Mouse (Mus musculus): ENCODE measurements at regions not wholly inside any gene's neighbourhood (a gene's known extent, or its start where the extent isn't known, plus 50 kb on each side); places are given as distances from the start of the nearest gene placed in this dataset.

DNA sequence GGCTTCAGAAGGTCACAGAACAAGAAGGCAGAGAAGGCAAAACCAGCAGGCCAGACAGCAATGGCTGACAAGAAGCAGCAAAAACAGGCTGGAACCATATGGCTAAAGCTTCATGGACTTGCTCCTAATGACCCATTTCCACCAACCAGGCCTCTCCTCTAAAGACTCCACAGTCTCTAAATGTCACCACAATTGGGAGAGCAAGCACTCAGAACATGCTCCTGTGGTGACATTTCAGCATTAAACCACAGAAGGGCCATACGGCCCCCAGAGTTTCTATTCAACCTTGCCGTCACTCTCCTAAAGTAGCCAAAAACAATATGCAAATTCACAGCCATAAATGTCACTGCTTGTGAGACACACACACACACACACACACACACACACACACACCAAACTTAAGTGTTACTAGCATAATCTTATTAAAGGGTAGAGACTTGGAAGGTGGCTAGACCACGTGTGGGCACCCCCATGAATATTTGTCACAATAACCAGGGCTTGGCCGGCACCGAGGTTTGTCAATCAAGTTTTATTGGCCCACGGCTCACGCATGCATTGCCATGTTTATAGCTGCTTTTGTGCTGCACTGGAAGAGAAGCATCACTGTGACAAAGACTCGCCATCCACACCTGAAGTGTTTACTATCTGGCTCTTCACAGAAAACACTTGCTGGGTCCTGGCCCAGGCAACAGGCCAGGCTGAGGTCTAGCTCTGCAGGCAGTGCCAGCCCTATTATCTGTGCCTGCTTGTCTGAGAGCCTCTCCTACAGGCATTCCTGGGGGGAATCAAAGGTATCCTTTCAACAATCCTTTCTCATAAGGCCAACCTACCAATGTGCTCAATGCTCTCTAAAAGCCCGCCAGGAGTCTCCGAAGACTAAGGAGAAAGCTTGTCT, 75.6 kb upstream of the Dap start:
- H3K9me3 ChIP-seq (replicated peaks; ENCODE audit: low read length): no peaks in the 10 kb centered on the region
- WGBS: 74% methylated on average over 10 of the region's 10 CpGs
- DNase-seq (ENCODE audit: low spot score): no peak
- no peak overlapping the region for H3K27ac ChIP-seq
- H3K27me3 ChIP-seq (ENCODE audit: insufficient read depth, low read length): no peaks in the 10 kb centered on the region
- no peak overlapping the region for H3K4me2 ChIP-seq (ENCODE audit: low read length)
- TF ChIP-seq CTCF (IDR thresholded peaks at IDR 0.05; ENCODE audit: low read depth): no peak
- no peaks in the 10 kb centered on the region for H3K36me3 ChIP-seq (ENCODE audit: insufficient read depth, low read length)
- H3K9ac ChIP-seq (ENCODE audit: low read depth, low read length): no peak overlapping the region
- H3K4me1 ChIP-seq (replicated peaks; ENCODE audit: insufficient read depth, low read length): no peaks in the 10 kb centered on the region
- H3K4me3 ChIP-seq (replicated peaks; ENCODE audit: low read depth, low read length): no peak overlapping the region
- no peak for ATAC-seq (replicated peaks; ENCODE audit: low FRiP score, low read depth)

- no peak overlapping the region for H3K9ac ChIP-seq (ENCODE audit: low read depth, low read length)
- no peaks in the 10 kb centered on the region for H3K9me3 ChIP-seq (replicated peaks; ENCODE audit: low read length)
- H3K4me3 ChIP-seq (replicated peaks; ENCODE audit: low read depth, low read length): no peak overlapping the region
- 84% methylated on average over 2 of the region's 2 CpGs for WGBS
- no peak for TF ChIP-seq CTCF (IDR thresholded peaks at IDR 0.05; ENCODE audit: low read depth)
- H3K4me1 ChIP-seq (replicated peaks; ENCODE audit: insufficient read depth, low read length): no peaks in the 10 kb centered on the region
- DNase-seq (ENCODE audit: low spot score) (no peak), ATAC-seq (replicated peaks; ENCODE audit: low FRiP score, low read depth) (no peak)
- H3K27me3 ChIP-seq (ENCODE audit: insufficient read depth, low read length): no peaks in the 10 kb centered on the region
- no peak overlapping the region for H3K27ac ChIP-seq
- no peak overlapping the region for H3K4me2 ChIP-seq (ENCODE audit: low read length)
- H3K36me3 ChIP-seq (ENCODE audit: insufficient read depth, low read length): no peaks in the 10 kb centered on the region
These were observed 74.3 kb upstream of the Dap start for GRCm38 (mm10) chr15:31149855-31150254.

DNA sequence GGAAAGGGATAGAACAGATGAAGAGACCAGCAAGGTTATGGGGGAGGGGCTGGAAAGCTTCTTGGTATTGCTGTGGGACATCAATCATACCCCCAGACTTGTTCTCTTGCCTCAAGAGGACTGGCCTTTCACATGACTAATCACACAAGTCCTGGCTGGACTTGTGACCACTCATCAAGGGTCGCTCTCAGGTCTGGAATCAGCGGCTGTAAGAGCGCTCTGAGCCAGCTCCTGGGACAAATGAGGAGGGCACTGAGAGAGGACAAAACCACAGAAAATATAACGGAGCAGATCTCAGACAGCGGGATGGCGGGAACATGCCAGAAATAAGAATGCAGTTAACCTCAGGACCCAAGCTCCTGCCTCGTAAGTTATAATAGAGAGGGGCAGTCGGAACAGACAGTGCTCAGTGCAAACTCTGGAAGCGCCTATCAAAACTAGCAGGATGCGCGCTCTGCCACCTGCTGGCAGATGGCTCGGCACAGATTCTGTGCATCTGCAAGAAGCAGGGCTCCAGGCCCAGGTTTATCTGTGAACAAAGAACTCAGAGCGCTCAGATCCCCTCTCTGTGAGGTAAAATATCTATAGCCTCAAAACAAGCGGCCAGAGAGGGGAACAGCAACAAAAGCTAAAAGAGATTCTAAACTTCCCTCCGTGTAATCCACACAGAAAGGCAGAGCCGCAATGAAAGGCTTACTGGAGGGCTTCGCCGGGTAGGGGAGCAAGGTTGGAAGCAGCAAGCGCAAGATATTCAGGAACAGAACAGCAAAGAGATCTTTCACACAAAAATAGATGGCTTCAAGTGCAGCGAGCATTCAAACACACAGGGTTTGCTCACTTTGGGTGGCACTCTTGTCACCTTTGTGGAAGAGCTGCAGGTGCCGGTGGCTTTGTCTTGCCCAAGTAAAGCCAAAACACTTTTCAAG, 73.3 kb upstream of the Dap start:
- no peaks in the 10 kb centered on the region for H3K9me3 ChIP-seq (replicated peaks; ENCODE audit: low read length)
- TF ChIP-seq CTCF (IDR thresholded peaks at IDR 0.05; ENCODE audit: low read depth): peak; percentile 73
- H3K36me3 ChIP-seq (ENCODE audit: insufficient read depth, low read length): no peaks in the 10 kb centered on the region
- no peaks in the 10 kb centered on the region for H3K27me3 ChIP-seq (ENCODE audit: insufficient read depth, low read length)
- DNase-seq (ENCODE audit: low spot score): peak; percentile 64
- peak overlapping the region; percentile 38 for H3K4me2 ChIP-seq (ENCODE audit: low read length)
- H3K27ac ChIP-seq: no peak overlapping the region
- 0 out of 2 replicates have a peak, but pooled peaks cover 4% of the 10 kb centered on the region for H3K4me1 ChIP-seq (replicated peaks; ENCODE audit: insufficient read depth, low read length)
- no peak overlapping the region for H3K9ac ChIP-seq (ENCODE audit: low read depth, low read length)
- no peak for ATAC-seq (replicated peaks; ENCODE audit: low FRiP score, low read depth)
- WGBS: 42% methylated on average over 21 of the region's 21 CpGs
- H3K4me3 ChIP-seq (replicated peaks; ENCODE audit: low read depth, low read length): no peak overlapping the region

GRCm38 (mm10) chr15:31155141-31155540, 69.0 kb upstream of the Dap start:
- no peak overlapping the region for H3K4me3 ChIP-seq (replicated peaks; ENCODE audit: low read depth, low read length)
- peak overlapping the region; percentile 4; the same call in 1 of the 2 replicates for H3K4me2 ChIP-seq (ENCODE audit: low read length)
- TF ChIP-seq CTCF (IDR thresholded peaks at IDR 0.05; ENCODE audit: low read depth): no peak
- no peak overlapping the region for H3K27ac ChIP-seq
- no peak overlapping the region for H3K9ac ChIP-seq (ENCODE audit: low read depth, low read length)
- no peaks in the 10 kb centered on the region for H3K36me3 ChIP-seq (ENCODE audit: insufficient read depth, low read length)
- WGBS: 22% methylated on average over 9 of the region's 9 CpGs
- no peaks in the 10 kb centered on the region for H3K27me3 ChIP-seq (ENCODE audit: insufficient read depth, low read length)
- H3K9me3 ChIP-seq (replicated peaks; ENCODE audit: low read length): no peaks in the 10 kb centered on the region
- DNase-seq (ENCODE audit: low spot score) (peak; percentile 37), ATAC-seq (replicated peaks; ENCODE audit: low FRiP score, low read depth) (peak; percentile 73; the same call in 1 of the 2 replicates)
- H3K4me1 ChIP-seq (replicated peaks; ENCODE audit: insufficient read depth, low read length): 0 out of 2 replicates have a peak, but pooled peaks cover 4% of the 10 kb centered on the region

DNA sequence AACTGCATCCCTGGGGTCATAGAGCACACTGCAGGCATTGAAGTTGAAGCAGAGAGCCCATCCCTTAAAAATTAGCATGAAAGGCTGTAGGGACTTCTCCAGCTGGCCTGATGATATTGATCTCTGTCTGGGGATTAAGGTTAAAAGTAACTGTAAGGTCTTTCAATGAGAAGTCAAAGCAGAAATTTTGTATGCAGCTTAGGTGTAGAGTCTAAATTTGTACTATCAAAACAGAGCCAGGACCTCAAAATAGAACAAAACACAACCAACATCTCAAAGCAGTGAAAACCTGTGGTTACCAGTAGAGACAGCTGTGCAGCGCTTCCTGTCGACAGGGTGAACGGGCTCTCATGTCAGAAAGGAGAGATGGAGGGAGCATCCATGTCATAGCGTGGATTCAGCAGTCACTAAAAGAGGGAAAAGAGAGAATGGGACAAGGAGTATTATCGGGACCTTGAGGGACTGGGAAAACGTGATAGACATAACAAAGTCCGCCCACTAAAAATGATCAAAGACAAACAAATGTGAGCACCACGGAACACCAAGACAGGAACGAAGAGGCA, 57.5 kb upstream of the Dap start:
- H3K9ac ChIP-seq (ENCODE audit: low read depth, low read length): no peak overlapping the region
- H3K4me1 ChIP-seq (replicated peaks; ENCODE audit: insufficient read depth, low read length): no peaks in the 10 kb centered on the region
- no peaks in the 10 kb centered on the region for H3K27me3 ChIP-seq (ENCODE audit: insufficient read depth, low read length)
- H3K36me3 ChIP-seq (ENCODE audit: insufficient read depth, low read length): no peaks in the 10 kb centered on the region
- WGBS: 68% methylated on average over 9 of the region's 9 CpGs
- no peak overlapping the region for H3K4me2 ChIP-seq (ENCODE audit: low read length)
- TF ChIP-seq CTCF (IDR thresholded peaks at IDR 0.05; ENCODE audit: low read depth): no peak
- DNase-seq (ENCODE audit: low spot score) (no peak), ATAC-seq (replicated peaks; ENCODE audit: low FRiP score, low read depth) (no peak)
- H3K4me3 ChIP-seq (replicated peaks; ENCODE audit: low read depth, low read length): no peak overlapping the region
- no peak overlapping the region for H3K27ac ChIP-seq
- H3K9me3 ChIP-seq (replicated peaks; ENCODE audit: low read length): no peaks in the 10 kb centered on the region

GRCm38 (mm10) chr15:31167506-31167905, 56.6 kb upstream of the Dap start:
- 88% methylated on average over 5 of the region's 5 CpGs for WGBS
- Histone ChIP-seq H3K4me3 (replicated peaks; ENCODE audit: low read depth, low read length) (no peak overlapping the region), H3K36me3 (ENCODE audit: insufficient read depth, low read length) (no peaks in the 10 kb centered on the region), H3K4me1 (replicated peaks; ENCODE audit: insufficient read depth, low read length) (no peaks in the 10 kb centered on the region), H3K27ac (no peak overlapping the region), H3K4me2 (ENCODE audit: low read length) (no peak overlapping the region), H3K9ac (ENCODE audit: low read depth, low read length) (no peak overlapping the region), H3K27me3 (ENCODE audit: insufficient read depth, low read length) (no peaks in the 10 kb centered on the region), H3K9me3 (replicated peaks; ENCODE audit: low read length) (no peaks in the 10 kb centered on the region)
- DNase-seq (ENCODE audit: low spot score) (no peak), ATAC-seq (replicated peaks; ENCODE audit: low FRiP score, low read depth) (no peak)
- no peak for TF ChIP-seq CTCF (IDR thresholded peaks at IDR 0.05; ENCODE audit: low read depth)
